Mouse (Mus musculus) liver, embryonic 13.5 days (tissue): ENCODE data around the gene Mtus2. TPM values are rescaled to one million over a fixed set of nuclear protein-coding genes. Genes with fewer than 3 reads are reported as not detected.
A peak's percentile ranks its signal among the peaks of the same experiment; 100 is the strongest.

ENCODE experiments used
- ATAC-seq: fragments of 200-750 bp; cut with Nextera tagmentation; 2 replicates; pipeline ENCODE4 v1.8.0; 2017; ENCODE audit warnings: low read depth, mild to moderate bottlenecking, moderate number of reproducible peaks, moderate library complexity
- DNase-seq: peaks from one replicate; pipeline ENCODE4 v3.0.0; 2022
- H3K27ac ChIP-seq: fragments of 300-500 bp; sonication (generic); 2 replicates; pipeline ENCODE4 v1.5.1; 2015; ENCODE audit warnings: moderate library complexity, mild to moderate bottlenecking, inconsistent platforms
- H3K27me3 ChIP-seq: fragments of 300-500 bp; sonication (generic); 2 replicates; pipeline ENCODE4 v1.6.1; 2015; ENCODE audit warnings: mild to moderate bottlenecking, inconsistent platforms
- H3K36me3 ChIP-seq: fragments of 300-500 bp; sonication (generic); 2 replicates; pipeline ENCODE4 v1.6.1; 2015; ENCODE audit warnings: mild to moderate bottlenecking, inconsistent platforms
- H3K4me1 ChIP-seq: fragments of 300-500 bp; sonication (generic); replicated peaks from 2 replicates; pipeline ENCODE4 v1.6.1; 2015; ENCODE audit warnings: inconsistent platforms
- H3K4me2 ChIP-seq: fragments of 300-500 bp; sonication (generic); 2 replicates; pipeline ENCODE4 v1.6.1; 2015; ENCODE audit warnings: inconsistent platforms, mild to moderate bottlenecking, moderate library complexity
- H3K4me3 ChIP-seq: fragments of 300-500 bp; sonication (generic); replicated peaks from 2 replicates; pipeline ENCODE4 v1.5.1; 2015; ENCODE audit warnings: mild to moderate bottlenecking, inconsistent platforms
- H3K9ac ChIP-seq: fragments of 300-500 bp; sonication (generic); 2 replicates; pipeline ENCODE4 v1.6.1; 2015; ENCODE audit warnings: mild to moderate bottlenecking, inconsistent platforms
- H3K9me3 ChIP-seq: fragments of 300-500 bp; sonication (generic); replicated peaks from 2 replicates; pipeline ENCODE4 v1.6.1; 2016; ENCODE audit warnings: inconsistent platforms
- WGBS: fragments of 180-500 bp; shearing (Covaris S2); methylation state at CpG from one replicate; pipeline ENCODE4 v1.1.7; 2015; ENCODE audit not compliant: insufficient replicate concordance; 5-methylcytosine and 5-hydroxymethylcytosine counted together
- polyA plus RNA-seq: library from polyadenylated mRNA; unstranded; fragments of >200 nt; fragmentation: Nextera tagmentation; extraction: Ambion mirVana; gene quantifications from 2 replicates; pipeline ENCODE4 v1.2.1, GENCODE M21; 2015

Gene Mtus2
- polyA plus RNA-seq, 1 experiment from 2014 or later = 0.77 TPM

GRCm38 (mm10) chr5:148251847-148252246 is 294.7 kb downstream of the Mtus2 start:
- Histone ChIP-seq H3K27ac (no peak overlapping the region), H3K9ac (no peak overlapping the region), H3K4me2 (no peak overlapping the region), H3K9me3 (no peaks in the 10 kb centered on the region), H3K27me3 (no peaks in the 10 kb centered on the region), H3K36me3 (no peaks in the 10 kb centered on the region), H3K4me1 (no peaks in the 10 kb centered on the region), H3K4me3 (no peak overlapping the region)
- DNase-seq = no peak
- ATAC-seq = no peak

- no peak overlapping the region for H3K4me3 ChIP-seq
- H3K27me3 ChIP-seq = peaks cover 31% of the 10 kb centered on the region
- H3K36me3 ChIP-seq = no peaks in the 10 kb centered on the region
- WGBS = 69% methylated on average over 7 of the region's 7 CpGs
- no peaks in the 10 kb centered on the region for H3K4me1 ChIP-seq
- H3K9ac ChIP-seq = no peak overlapping the region
- no peak for ATAC-seq
- H3K9me3 ChIP-seq = no peaks in the 10 kb centered on the region
- no peak overlapping the region for H3K27ac ChIP-seq
- DNase-seq = no peak
- H3K4me2 ChIP-seq = no peak overlapping the region
Measured at GRCm38 (mm10) chr5:148262016-148262415, 304.9 kb downstream of the Mtus2 start.

GRCm38 (mm10) chr5:148264819-148265707 is 307.9 kb downstream of the Mtus2 start:
- Histone ChIP-seq H3K9ac (no peak overlapping the region), H3K4me2 (peak overlapping the region; percentile 52), H3K9me3 (no peaks in the 10 kb centered on the region), H3K4me3 (peak overlapping the region; percentile 39), H3K36me3 (no peaks in the 10 kb centered on the region), H3K27ac (no peak overlapping the region), H3K4me1 (no peaks in the 10 kb centered on the region), H3K27me3 (peaks cover 31% of the 10 kb centered on the region)
- WGBS = 2% methylated on average over 32 of the region's 32 CpGs
- ATAC-seq (no peak), DNase-seq (no peak)

- H3K4me3 ChIP-seq = no peak overlapping the region
- H3K4me1 ChIP-seq = no peaks in the 10 kb centered on the region
- no peaks in the 10 kb centered on the region for H3K9me3 ChIP-seq
- H3K9ac ChIP-seq = no peak overlapping the region
- WGBS = 11% methylated on average over 2 of the region's 2 CpGs
- H3K36me3 ChIP-seq = no peaks in the 10 kb centered on the region
- H3K4me2 ChIP-seq = no peak overlapping the region
- H3K27ac ChIP-seq = no peak overlapping the region
- ATAC-seq (no peak), DNase-seq (no peak)
- peaks cover 31% of the 10 kb centered on the region for H3K27me3 ChIP-seq
Measured at GRCm38 (mm10) chr5:148266841-148267240, 309.7 kb downstream of the Mtus2 start.

- no peak for ATAC-seq
- WGBS = 33% methylated on average over 4 of the region's 4 CpGs
- Histone ChIP-seq H3K27me3 (peaks cover 31% of the 10 kb centered on the region), H3K4me2 (no peak overlapping the region), H3K27ac (no peak overlapping the region), H3K4me1 (no peaks in the 10 kb centered on the region), H3K36me3 (no peaks in the 10 kb centered on the region), H3K9ac (no peak overlapping the region), H3K4me3 (no peak overlapping the region), H3K9me3 (no peaks in the 10 kb centered on the region)
- DNase-seq = no peak
Measured at GRCm38 (mm10) chr5:148267446-148267845, 310.3 kb downstream of the Mtus2 start.

- no peaks in the 10 kb centered on the region for H3K9me3 ChIP-seq
- WGBS = 52% methylated on average over 6 of the region's 6 CpGs
- H3K4me2 ChIP-seq = no peak overlapping the region
- H3K36me3 ChIP-seq = no peaks in the 10 kb centered on the region
- H3K4me1 ChIP-seq = no peaks in the 10 kb centered on the region
- ATAC-seq (no peak), DNase-seq (no peak)
- H3K9ac ChIP-seq = no peak overlapping the region
- no peak overlapping the region for H3K27ac ChIP-seq
- no peaks in the 10 kb centered on the region for H3K27me3 ChIP-seq
- no peak overlapping the region for H3K4me3 ChIP-seq
Measured at GRCm38 (mm10) chr5:148272065-148272464, 314.9 kb downstream of the Mtus2 start.

GRCm38 (mm10) chr5:148272771-148273170 is 315.7 kb downstream of the Mtus2 start:
- no peak overlapping the region for H3K27ac ChIP-seq
- H3K27me3 ChIP-seq = no peaks in the 10 kb centered on the region
- no peak for ATAC-seq
- no peak overlapping the region for H3K9ac ChIP-seq
- H3K36me3 ChIP-seq = no peaks in the 10 kb centered on the region
- H3K4me3 ChIP-seq = no peak overlapping the region
- H3K9me3 ChIP-seq = no peaks in the 10 kb centered on the region
- WGBS = 60% methylated on average over 6 of the region's 6 CpGs
- no peaks in the 10 kb centered on the region for H3K4me1 ChIP-seq
- no peak for DNase-seq
- no peak overlapping the region for H3K4me2 ChIP-seq

- Histone ChIP-seq H3K4me2 (no peak overlapping the region), H3K9ac (no peak overlapping the region), H3K4me3 (no peak overlapping the region), H3K4me1 (no peaks in the 10 kb centered on the region), H3K36me3 (no peaks in the 10 kb centered on the region), H3K9me3 (no peaks in the 10 kb centered on the region), H3K27me3 (no peaks in the 10 kb centered on the region), H3K27ac (no peak overlapping the region)
- 76% methylated on average over 8 of the region's 8 CpGs for WGBS
- ATAC-seq (no peak), DNase-seq (no peak)
Measured at GRCm38 (mm10) chr5:148278233-148278632, 321.1 kb downstream of the Mtus2 start.

GRCm38 (mm10) chr5:148280321-148280720 is 323.2 kb downstream of the Mtus2 start:
- Histone ChIP-seq H3K27ac (no peak overlapping the region), H3K9ac (no peak overlapping the region), H3K9me3 (no peaks in the 10 kb centered on the region), H3K4me3 (no peak overlapping the region), H3K27me3 (no peaks in the 10 kb centered on the region), H3K36me3 (no peaks in the 10 kb centered on the region), H3K4me1 (no peaks in the 10 kb centered on the region), H3K4me2 (no peak overlapping the region)
- WGBS = 50% methylated on average over 5 of the region's 5 CpGs
- no peak for ATAC-seq
- DNase-seq = no peak

GRCm38 (mm10) chr5:148282093-148282492 is 325.0 kb downstream of the Mtus2 start:
- no peak overlapping the region for H3K4me2 ChIP-seq
- 63% methylated on average over 6 of the region's 6 CpGs for WGBS
- ATAC-seq (no peak), DNase-seq (no peak)
- no peak overlapping the region for H3K9ac ChIP-seq
- H3K4me3 ChIP-seq = no peak overlapping the region
- no peaks in the 10 kb centered on the region for H3K27me3 ChIP-seq
- no peaks in the 10 kb centered on the region for H3K4me1 ChIP-seq
- H3K36me3 ChIP-seq = no peaks in the 10 kb centered on the region
- H3K9me3 ChIP-seq = no peaks in the 10 kb centered on the region
- H3K27ac ChIP-seq = no peak overlapping the region

- DNase-seq = no peak
- no peak for ATAC-seq
- Histone ChIP-seq H3K4me1 (no peaks in the 10 kb centered on the region), H3K27me3 (no peaks in the 10 kb centered on the region), H3K36me3 (no peaks in the 10 kb centered on the region), H3K9ac (no peak overlapping the region), H3K4me3 (no peak overlapping the region), H3K9me3 (no peaks in the 10 kb centered on the region), H3K4me2 (no peak overlapping the region), H3K27ac (no peak overlapping the region)
- WGBS = 87% methylated on average over 5 of the region's 5 CpGs
Measured at GRCm38 (mm10) chr5:148282631-148283030, 325.5 kb downstream of the Mtus2 start.

- no peak for DNase-seq
- 60% methylated on average over 2 of the region's 2 CpGs for WGBS
Measured at GRCm38 (mm10) chr5:148283177-148283576, 326.1 kb downstream of the Mtus2 start.

More at GRCm38 (mm10) chr5:148283177-148283576, 326.1 kb downstream of the Mtus2 start:
- H3K36me3 ChIP-seq = no peaks in the 10 kb centered on the region
- no peak overlapping the region for H3K9ac ChIP-seq
- no peak overlapping the region for H3K4me3 ChIP-seq
- no peaks in the 10 kb centered on the region for H3K27me3 ChIP-seq
- H3K4me2 ChIP-seq = no peak overlapping the region
- no peaks in the 10 kb centered on the region for H3K4me1 ChIP-seq
- no peaks in the 10 kb centered on the region for H3K9me3 ChIP-seq
- no peak for ATAC-seq
- no peak overlapping the region for H3K27ac ChIP-seq
